Mouse (Mus musculus) neutrophil, adult 5-6 weeks (primary cell): ENCODE measurements at regions not wholly inside any gene's neighbourhood (a gene's known extent, or its start where the extent isn't known, plus 50 kb on each side); places are given as distances from the start of the nearest gene placed in this dataset.

Experiments used
- ATAC-seq: fragments of 151-379, 151-347 bp; 2 replicates; pipeline ENCODE4 v1.8.0; 2017; ENCODE audit warnings: mild to moderate bottlenecking, moderate TSS enrichment; ENCODE audit not compliant: insufficient number of reproducible peaks, poor library complexity, low FRiP score, severe bottlenecking; ENCODE audit errors: extremely low read depth

- ATAC-seq = no peak
Measured at GRCm38 (mm10) chr12:110046613-110047012, 232.3 kb upstream of the Dio3 start.

- no peak for ATAC-seq
Measured at GRCm38 (mm10) chr12:110047466-110048250, 231.2 kb upstream of the Dio3 start.

DNA sequence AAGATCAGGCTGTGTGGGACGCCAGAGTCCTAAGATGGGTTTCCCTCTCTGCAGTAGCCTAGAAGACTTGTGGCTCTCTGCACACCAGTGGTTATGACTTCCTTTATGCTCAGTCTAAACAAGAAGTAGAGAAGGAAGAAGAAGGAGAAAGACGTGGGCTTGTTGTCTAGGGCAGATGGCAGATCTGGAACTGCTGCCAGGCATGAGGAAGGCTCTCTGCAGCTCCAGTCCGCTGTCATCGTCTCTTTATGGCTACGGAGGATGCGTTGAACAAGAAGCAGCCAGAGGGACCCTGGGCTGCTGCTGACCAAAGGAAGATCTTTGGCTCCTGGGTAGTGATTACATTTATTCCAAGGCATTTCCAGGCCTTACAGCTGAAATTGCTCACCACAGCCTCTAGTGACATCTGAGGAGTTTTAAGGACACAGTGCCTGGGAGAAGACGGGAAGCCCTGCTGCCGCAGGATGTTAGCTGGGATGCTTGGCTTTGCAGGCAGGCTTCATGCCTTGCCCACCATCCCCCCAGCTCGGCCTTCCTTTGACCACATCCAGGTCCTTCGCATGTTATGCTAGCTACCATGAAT lies 229.6 kb upstream of the Dio3 start:
- no peak for ATAC-seq

GRCm38 (mm10) chr12:110059321-110059720 lies 219.5 kb upstream of the Dio3 start:
- no peak for ATAC-seq

GRCm38 (mm10) chr12:110061961-110062360 lies 216.9 kb upstream of the Dio3 start:
- ATAC-seq = no peak

- ATAC-seq = no peak
Measured at GRCm38 (mm10) chr12:110063013-110063412, 215.9 kb upstream of the Dio3 start.

- no peak for ATAC-seq
Measured at GRCm38 (mm10) chr12:110066361-110066885, 212.4 kb upstream of the Dio3 start.

DNA sequence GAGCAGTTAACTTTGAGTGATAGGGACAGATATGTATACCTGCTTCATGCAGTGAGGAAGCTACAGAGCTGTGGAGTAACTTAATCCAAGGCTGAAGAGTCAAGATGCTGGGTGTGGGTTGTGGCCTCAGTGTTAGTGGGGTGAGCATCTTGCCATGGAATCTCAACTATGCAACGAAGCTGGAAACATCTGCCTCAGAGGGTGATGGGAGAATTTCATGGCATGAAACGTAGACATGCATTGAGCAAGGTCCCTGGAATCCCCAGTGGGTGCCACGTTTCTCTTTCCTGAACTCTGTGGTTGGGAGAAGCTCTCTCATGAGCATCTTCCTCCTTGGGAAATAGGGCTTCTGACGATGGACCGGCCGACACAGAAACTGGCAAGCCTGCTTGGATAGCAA lies 208.4 kb upstream of the Dio3 start:
- no peak for ATAC-seq

DNA sequence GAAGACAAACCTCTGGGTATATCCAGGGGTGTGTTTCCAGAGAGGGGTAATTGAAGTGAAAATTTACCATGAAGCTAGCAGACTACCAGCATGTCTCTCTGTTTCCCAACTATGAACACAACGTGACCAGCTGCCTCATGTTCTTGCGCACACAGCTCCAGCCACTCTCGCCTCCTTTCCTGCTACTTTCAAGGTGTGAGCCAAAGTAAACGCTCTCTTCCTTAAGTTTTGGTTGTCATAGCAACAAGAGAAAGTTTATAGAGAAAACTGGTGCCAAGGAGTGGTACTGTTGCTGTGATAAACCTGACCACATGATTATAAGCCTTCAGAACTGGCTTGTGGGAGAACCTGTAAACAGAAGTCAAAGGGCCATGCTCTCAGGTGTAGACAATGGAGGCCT lies 207.0 kb upstream of the Dio3 start:
- no peak for ATAC-seq

DNA sequence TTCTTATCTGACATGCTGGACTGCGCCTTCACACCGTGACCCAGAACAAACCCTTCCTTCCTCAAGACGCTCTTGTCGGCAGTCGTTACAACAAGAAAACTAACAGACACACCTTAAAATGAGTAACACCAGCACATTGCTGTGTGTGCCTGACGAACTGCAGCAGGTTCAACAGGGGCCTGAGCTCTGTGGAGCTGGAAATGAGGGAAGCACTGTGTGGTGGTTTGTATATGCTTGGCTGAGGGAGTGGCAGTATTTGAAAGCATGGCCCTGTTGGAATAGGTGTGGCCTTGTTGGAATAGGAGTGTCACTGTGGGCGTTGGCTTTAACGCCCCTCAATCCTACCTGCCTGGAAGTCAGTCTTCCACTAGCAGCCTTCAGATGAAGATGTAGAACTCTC lies 203.9 kb upstream of the Dio3 start:
- no peak for ATAC-seq

DNA sequence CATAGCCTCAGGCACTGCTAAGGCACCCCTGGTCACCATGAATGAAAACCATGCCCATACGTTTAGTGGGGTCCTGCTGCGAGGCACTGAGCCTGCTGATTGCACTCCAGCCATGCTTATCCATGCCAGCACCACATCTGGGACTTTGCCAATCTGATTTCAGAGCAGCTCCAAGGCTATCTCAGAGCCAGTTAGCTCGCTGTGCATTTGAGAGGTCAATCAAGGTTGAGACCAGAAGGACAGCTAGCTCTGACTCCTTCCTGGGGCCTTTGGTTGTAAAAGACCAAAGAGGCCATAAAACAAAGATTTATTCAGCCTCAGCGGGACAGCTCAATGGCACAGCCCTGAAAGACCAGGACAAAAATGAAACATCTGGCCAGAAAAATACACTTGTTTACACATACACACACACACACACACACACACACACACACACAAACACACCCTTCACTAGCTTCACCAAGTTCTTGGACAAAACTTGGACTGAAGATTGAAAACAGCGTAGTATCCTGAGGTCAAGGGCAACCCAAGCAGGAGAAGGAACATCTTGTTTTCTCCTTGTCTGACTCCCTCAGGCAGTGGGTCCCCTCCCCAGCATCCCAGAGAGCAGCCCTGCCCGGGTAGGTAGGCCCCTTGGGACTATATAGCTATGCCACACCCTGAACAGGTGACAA lies 201.5 kb upstream of the Dio3 start:
- no peak for ATAC-seq

GRCm38 (mm10) chr12:110078081-110078505 lies 200.8 kb upstream of the Dio3 start:
- no peak for ATAC-seq

DNA sequence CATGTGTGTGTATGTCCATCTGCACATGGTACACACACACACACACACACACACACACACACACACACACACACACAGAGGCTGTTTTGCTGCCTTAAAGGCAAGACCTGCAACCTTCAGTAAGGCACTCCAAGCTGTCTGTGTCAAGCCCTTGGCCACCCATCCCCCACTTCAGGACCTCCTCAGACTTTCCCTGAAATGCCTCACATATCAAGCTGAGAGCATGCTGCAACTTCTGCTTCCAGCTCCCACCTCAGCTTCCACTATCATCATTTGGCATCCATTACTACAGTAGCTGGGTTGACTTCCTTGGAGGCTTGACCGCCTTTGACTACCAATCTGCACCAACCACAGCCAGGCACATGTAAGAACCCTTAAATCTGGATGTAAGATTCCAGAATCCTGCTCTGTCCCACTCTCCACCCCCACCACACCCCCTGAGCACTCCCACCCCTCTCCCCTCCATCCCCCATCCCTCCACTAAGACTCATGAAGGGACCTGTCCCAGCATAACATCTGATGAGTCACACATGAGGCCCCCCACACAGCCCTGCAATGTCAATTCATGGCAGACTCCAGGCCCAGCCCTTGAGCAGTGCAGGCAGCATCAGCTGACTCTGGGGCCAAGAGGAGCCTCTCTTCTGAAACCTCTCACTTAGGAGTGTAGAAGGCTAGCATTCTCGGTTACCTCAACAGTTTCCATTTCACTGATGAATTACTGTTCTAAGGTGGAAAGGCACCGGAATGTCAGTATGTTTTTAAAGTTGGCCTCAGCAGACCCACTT lies 196.8 kb upstream of the Dio3 start:
- ATAC-seq = no peak

GRCm38 (mm10) chr12:110082921-110083320 lies 195.9 kb upstream of the Dio3 start:
- ATAC-seq = no peak

GRCm38 (mm10) chr12:110083471-110083870 lies 195.4 kb upstream of the Dio3 start:
- no peak for ATAC-seq

DNA sequence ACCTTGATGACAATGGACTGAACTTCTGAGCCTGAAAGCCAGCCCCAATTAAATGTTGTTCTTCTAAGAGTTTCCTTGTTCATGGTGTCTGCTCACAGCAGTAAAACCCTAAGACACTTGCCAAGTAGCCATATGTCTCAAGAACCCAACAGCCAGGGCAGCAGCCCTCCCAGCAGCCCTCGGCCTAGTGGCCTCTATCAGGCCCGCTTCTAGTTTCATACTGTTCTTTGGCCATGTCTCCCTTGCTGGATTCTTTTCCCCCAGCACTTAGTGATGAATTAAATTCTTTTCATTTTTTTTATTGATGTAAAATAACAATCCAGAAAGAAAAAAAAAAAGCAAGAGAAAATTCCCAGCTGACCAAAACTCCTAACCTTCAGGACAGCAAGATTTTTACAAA lies 191.9 kb upstream of the Dio3 start:
- no peak for ATAC-seq

DNA sequence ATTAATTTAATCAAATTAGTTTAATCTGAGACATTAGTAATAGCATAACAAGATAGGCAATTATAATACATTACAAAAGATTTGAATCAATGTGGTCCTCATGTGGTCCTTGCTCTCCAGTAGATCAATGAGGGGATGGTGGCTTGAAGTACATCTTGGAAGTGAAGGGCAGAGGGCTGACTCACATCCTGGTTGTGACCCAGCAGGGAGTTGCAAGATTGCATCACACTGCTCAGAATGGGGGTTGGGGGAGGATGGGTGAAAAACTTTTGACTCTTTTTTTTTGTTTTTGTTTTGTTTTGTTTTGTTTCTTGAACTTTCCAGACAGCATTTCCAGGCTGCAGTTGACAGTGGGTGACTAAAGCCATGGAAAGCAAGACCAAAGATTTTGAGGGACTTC lies 191.1 kb upstream of the Dio3 start:
- ATAC-seq = no peak

DNA sequence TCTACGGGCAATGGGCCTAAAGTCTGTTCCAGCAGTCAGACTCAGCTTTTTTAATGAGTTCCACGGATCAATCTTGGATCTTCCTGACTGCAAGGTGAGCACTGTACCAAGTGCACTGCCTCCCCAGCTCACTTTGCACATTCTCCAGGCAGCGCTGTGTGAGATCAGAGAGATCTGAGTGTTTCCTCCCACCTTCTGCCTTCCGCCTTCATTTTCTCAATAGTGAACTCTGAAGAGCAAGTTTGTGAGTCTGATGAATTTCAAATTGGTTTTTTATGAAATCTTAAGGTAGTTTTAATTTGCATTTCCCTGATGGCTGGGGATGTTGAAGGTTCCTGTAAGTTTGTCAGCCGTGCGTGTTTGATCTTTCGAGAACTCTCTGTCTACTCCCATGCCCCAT lies 176.7 kb upstream of the Dio3 start:
- ATAC-seq = no peak

- no peak for ATAC-seq
Measured at GRCm38 (mm10) chr12:110112051-110112722, 166.7 kb upstream of the Dio3 start.
